Mouse (Mus musculus) heart, adult 2 months (tissue): ENCODE results near the gene Trim13.

ENCODE experiments used
- CTCF ChIP-seq: fragments of 200-600 bp; IDR thresholded peaks from 2 replicates; pipeline ENCODE4 v1.8.1; 2022; ENCODE audit warnings: antibody characterized with exemption, mild to moderate bottlenecking, moderate library complexity
- POLR2A ChIP-seq: fragments of 200-500 bp; IDR thresholded peaks from 2 replicates; pipeline ENCODE4 v1.6.1; 2011; ENCODE audit warnings: mild to moderate bottlenecking, low read depth, low read length, control low read depth; ENCODE audit not compliant: insufficient read depth

DNA sequence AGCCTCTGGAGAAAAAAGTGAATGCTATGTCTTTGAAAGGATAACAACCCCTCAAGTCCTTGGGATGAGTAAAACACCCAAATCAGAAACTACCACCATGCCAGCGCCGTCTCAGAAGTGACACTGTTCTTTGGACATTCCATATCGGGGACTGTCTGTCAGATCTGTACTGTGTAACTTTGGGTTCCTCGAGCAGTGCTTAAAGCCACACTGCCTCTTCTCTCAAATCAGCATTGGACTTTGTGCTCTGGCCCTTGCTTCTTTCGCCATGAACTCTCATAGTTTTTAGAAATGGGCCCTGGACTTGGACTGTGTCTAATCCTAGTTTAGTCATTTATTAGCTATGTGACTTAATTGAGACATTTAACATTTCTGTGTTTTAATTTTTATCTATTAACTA lies 13.7 kb downstream of the Trim13 start:
- no peak for TF ChIP-seq CTCF
- no peak for TF ChIP-seq POLR2A
